Mouse (Mus musculus) MEL (cell line): ENCODE measurements around the gene Prdm1. TPM values are rescaled to one million over a fixed set of nuclear protein-coding genes. Genes with fewer than 3 reads are reported as not detected.

ENCODE experiments used
- DNase-seq: peaks from one replicate; pipeline ENCODE4 v3.0.0; 2011; ENCODE audit warnings: low read depth, low spot score
- H3K27ac ChIP-seq: 2 replicates; pipeline ENCODE4 v1.5.1; 2012; ENCODE audit warnings: low read depth, mild to moderate bottlenecking, control low read depth, low read length, moderate library complexity; ENCODE audit not compliant: control insufficient read depth
- H3K27me3 ChIP-seq, 2 experiments: fragments of 150-350 bp in 1 of 2; sonication (generic) in 1 of 2; 2 replicates each; pipeline ENCODE4 v1.6.1; 2012; ENCODE audit warnings: low read length in 2 of 2, mild to moderate bottlenecking in 2 of 2, improper control_type of control experiment in 1 of 2, moderate library complexity in 1 of 2; ENCODE audit not compliant: insufficient read depth in 2 of 2, control insufficient read depth in 1 of 2
- H3K36me3 ChIP-seq, 2 experiments: 2 replicates each; pipeline ENCODE4 v1.6.1; 2012 to 2014; ENCODE audit warnings: low read length in 2 of 2, improper control_type of control experiment in 1 of 2, inconsistent platforms in 1 of 2, mild to moderate bottlenecking in 1 of 2; ENCODE audit not compliant: insufficient read depth in 2 of 2, control insufficient read depth in 1 of 2
- H3K4me1 ChIP-seq, 2 experiments: fragments of 150-350 bp in 1 of 2; sonication (generic) in 1 of 2; 2 replicates each; pipeline ENCODE4 v1.6.1; 2012; ENCODE audit warnings: low read length in 2 of 2, improper control_type of control experiment in 1 of 2, mild to moderate bottlenecking in 1 of 2; ENCODE audit not compliant: insufficient read depth in 2 of 2, control insufficient read depth in 1 of 2
- H3K4me3 ChIP-seq, 2 experiments: fragments of 150-350 bp in 1 of 2; sonication (generic) in 1 of 2; 2 replicates each; pipeline ENCODE4 v1.5.1; 2012; ENCODE audit warnings: low read depth in 2 of 2, low read length in 2 of 2, mild to moderate bottlenecking in 2 of 2, moderate library complexity in 2 of 2, control low read depth in 1 of 2, improper control_type of control experiment in 1 of 2; ENCODE audit not compliant: control insufficient read depth in 1 of 2, insufficient read depth in 1 of 2
- H3K79me2 ChIP-seq: 2 replicates; pipeline ENCODE4 v1.6.1; 2012; ENCODE audit warnings: mild to moderate bottlenecking, low read length, moderate library complexity; ENCODE audit not compliant: control insufficient read depth, poor library complexity, insufficient read depth
- H3K9ac ChIP-seq: 2 replicates; pipeline ENCODE4 v1.6.1; 2012; ENCODE audit warnings: low read depth, mild to moderate bottlenecking, control low read depth, low read length, moderate library complexity; ENCODE audit not compliant: control insufficient read depth, poor library complexity, severe bottlenecking
- H3K9me3 ChIP-seq: fragments of 150-350 bp; sonication (generic); replicated peaks from 2 replicates; pipeline ENCODE4 v1.6.1; 2012; ENCODE audit warnings: mild to moderate bottlenecking, low read length, improper control_type of control experiment, moderate library complexity; ENCODE audit not compliant: insufficient read depth
- BHLHE40 ChIP-seq: IDR thresholded peaks from 2 replicates; pipeline ENCODE4 v1.6.1; 2012; ENCODE audit warnings: low read depth, mild to moderate bottlenecking, inconsistent platforms, low read length, improper control_type of control experiment, borderline replicate concordance
- CHD1 ChIP-seq: IDR thresholded peaks from 2 replicates; pipeline ENCODE4 v1.6.1; 2012; ENCODE audit warnings: low read depth, mild to moderate bottlenecking, inconsistent platforms, low read length, improper control_type of control experiment
- CTCF ChIP-seq, 3 experiments: IDR thresholded peaks in 2 of 3; conservative IDR thresholded peaks in 1 of 3; 2 replicates each; pipeline ENCODE4 v1.5.1; 2011 to 2012; ENCODE audit warnings: low read length in 3 of 3, low read depth in 2 of 3, mild to moderate bottlenecking in 2 of 3, improper control_type of control experiment in 1 of 3, inconsistent platforms in 1 of 3, mixed read lengths in 1 of 3, moderate library complexity in 1 of 3; ENCODE audit not compliant: control insufficient read depth in 1 of 3, insufficient read depth in 1 of 3, poor library complexity in 1 of 3, severe bottlenecking in 1 of 3
- EP300 ChIP-seq, 2 experiments: IDR thresholded peaks; 2 replicates each; pipeline ENCODE4 v1.6.1; 2011; ENCODE audit warnings: improper control_type of control experiment in 2 of 2, low read length in 2 of 2, low read depth in 1 of 2, mild to moderate bottlenecking in 1 of 2
- GATA1 ChIP-seq: IDR thresholded peaks from 2 replicates; pipeline ENCODE4 v1.6.1; 2011; ENCODE audit warnings: low read depth, low read length, improper control_type of control experiment
- JUND ChIP-seq: IDR thresholded peaks from 2 replicates; pipeline ENCODE4 v1.6.1; 2011; ENCODE audit warnings: low read depth, mild to moderate bottlenecking, improper control_type of control experiment, low read length
- KAT2A ChIP-seq: conservative IDR thresholded peaks from 2 replicates; pipeline ENCODE4 v1.6.1; 2012; ENCODE audit warnings: low read depth, low read length, improper control_type of control experiment, inconsistent platforms
- MAX ChIP-seq: IDR thresholded peaks from 2 replicates; pipeline ENCODE4 v1.6.1; 2011; ENCODE audit warnings: low read length, improper control_type of control experiment
- MAZ ChIP-seq: IDR thresholded peaks from 2 replicates; pipeline ENCODE4 v1.6.1; 2012; ENCODE audit warnings: low read depth, mild to moderate bottlenecking, inconsistent platforms, low read length, improper control_type of control experiment
- MEF2A ChIP-seq: IDR thresholded peaks from 2 replicates; pipeline ENCODE4 v1.6.1; 2014; ENCODE audit warnings: low read depth, mild to moderate bottlenecking, inconsistent platforms, low read length, improper control_type of control experiment; ENCODE audit not compliant: poor library complexity, insufficient replicate concordance, severe bottlenecking; ENCODE audit errors: extremely low read depth
- MXI1 ChIP-seq: IDR thresholded peaks from 2 replicates; pipeline ENCODE4 v1.6.1; 2011; ENCODE audit warnings: mild to moderate bottlenecking, low read depth, low read length, improper control_type of control experiment
- MYB ChIP-seq: IDR thresholded peaks from 2 replicates; pipeline ENCODE4 v1.6.1; 2011; ENCODE audit warnings: mild to moderate bottlenecking, low read depth, low read length, improper control_type of control experiment
- MYC ChIP-seq: IDR thresholded peaks from 2 replicates; pipeline ENCODE4 v1.6.1; 2011; ENCODE audit warnings: low read depth, mild to moderate bottlenecking, low read length, improper control_type of control experiment, moderate library complexity
- NELFE ChIP-seq: IDR thresholded peaks from 2 replicates; pipeline ENCODE4 v1.6.1; 2011; ENCODE audit warnings: low read depth, low read length, improper control_type of control experiment
- POLR2A ChIP-seq, 2 experiments: IDR thresholded peaks; 2 replicates each; pipeline ENCODE4 v1.6.1; 2011 to 2012; ENCODE audit warnings: low read length in 2 of 2, mild to moderate bottlenecking in 2 of 2, control low read depth in 1 of 2, improper control_type of control experiment in 1 of 2, low read depth in 1 of 2, moderate library complexity in 1 of 2; ENCODE audit not compliant: control insufficient read depth in 1 of 2, insufficient read depth in 1 of 2, poor library complexity in 1 of 2
- POLR2AphosphoS5 ChIP-seq: IDR thresholded peaks from 2 replicates; pipeline ENCODE4 v1.6.1; 2012; ENCODE audit warnings: low read depth, borderline replicate concordance, mild to moderate bottlenecking, inconsistent platforms, low read length, moderate library complexity, mixed read lengths
- RAD21 ChIP-seq: IDR thresholded peaks from 2 replicates; pipeline ENCODE4 v1.6.1; 2011; ENCODE audit warnings: mild to moderate bottlenecking, low read depth, low read length, improper control_type of control experiment
- RCOR1 ChIP-seq: IDR thresholded peaks from 2 replicates; pipeline ENCODE4 v1.6.1; 2012; ENCODE audit warnings: low read depth, mild to moderate bottlenecking, inconsistent platforms, low read length, improper control_type of control experiment
- SIN3A ChIP-seq: IDR thresholded peaks from 2 replicates; pipeline ENCODE4 v1.6.1; 2012; ENCODE audit warnings: low read length, improper control_type of control experiment, inconsistent platforms
- SMC3 ChIP-seq: IDR thresholded peaks from 2 replicates; pipeline ENCODE4 v1.6.1; 2011; ENCODE audit warnings: low read depth, low read length, improper control_type of control experiment
- TCF12 ChIP-seq: IDR thresholded peaks from 2 replicates; pipeline ENCODE4 v1.6.1; 2014; ENCODE audit warnings: low read depth, mild to moderate bottlenecking, inconsistent platforms, low read length, improper control_type of control experiment, moderate library complexity
- USF1 ChIP-seq: IDR thresholded peaks from 2 replicates; pipeline ENCODE4 v1.6.1; 2014; ENCODE audit warnings: low read depth, mild to moderate bottlenecking, inconsistent platforms, low read length, improper control_type of control experiment, moderate library complexity
- USF2 ChIP-seq, 2 experiments: IDR thresholded peaks; 2 replicates each; pipeline ENCODE4 v1.6.1; 2011 to 2012; ENCODE audit warnings: improper control_type of control experiment in 2 of 2, low read length in 2 of 2, borderline replicate concordance in 1 of 2, inconsistent platforms in 1 of 2, low read depth in 1 of 2, mild to moderate bottlenecking in 1 of 2; ENCODE audit not compliant: insufficient read depth in 1 of 2
- ZMIZ1 ChIP-seq: IDR thresholded peaks from 2 replicates; pipeline ENCODE4 v1.6.1; 2012; ENCODE audit warnings: low read depth, mild to moderate bottlenecking, inconsistent platforms, low read length, improper control_type of control experiment, moderate library complexity
- ZNF384 ChIP-seq: IDR thresholded peaks from 2 replicates; pipeline ENCODE4 v1.6.1; 2012; ENCODE audit warnings: low read depth, mild to moderate bottlenecking, inconsistent platforms, low read length, improper control_type of control experiment
- polyA plus RNA-seq, 2 experiments: library from polyadenylated mRNA; stranded (reverse) in 1 of 2; unstranded in 1 of 2; fragments of >175 nt in 1 of 2; fragments of >200 nt in 1 of 2; gene quantifications; 2 replicates each; pipeline versions ENCODE4 v1.2.1 to v1.2.4; 2012; ENCODE audit warnings: low replicate concordance in 2 of 2, low read depth in 1 of 2; ENCODE audit not compliant: insufficient read length in 2 of 2, insufficient read depth in 1 of 2, missing spikeins in 1 of 2
- total RNA-seq: library from RNA; depleted of rRNA; stranded (reverse); fragments of 300-350 nt; gene quantifications from 2 replicates; pipeline ENCODE4 v1.2.3, GENCODE M21; 2012

Prdm1 gene
- total and polyA plus RNA-seq, 3 experiments = 0.14 TPM; not detected in 2

- Histone ChIP-seq H3K27me3 (no peaks in the 10 kb centered on the region), H3K36me3 (peaks cover 0 to 12% of the 10 kb centered on the region in 2 experiments; a peak in 2 of 4 replicates), H3K9me3 (no peaks in the 10 kb centered on the region), H3K27ac (peak overlapping the region; percentile 15; the same call in 1 of the 2 replicates), H3K9ac (peak overlapping the region; percentile 49), H3K79me2 (no peaks in the 10 kb centered on the region), H3K4me3 (peak overlapping the region; percentile 35 to 86), H3K4me1 (peaks cover 4 to 13% of the 10 kb centered on the region in 2 experiments; a peak in 3 of 4 replicates)
- peak; percentile 46; the same call in 1 of the 2 replicates for TF ChIP-seq JUND
- no peak for TF ChIP-seq MYC
- 0 out of 2 replicates have a peak, but pooled peaks have one; percentile 35 for TF ChIP-seq MAZ
- no peak for TF ChIP-seq ZMIZ1
- TF ChIP-seq POLR2A (IDR thresholded peaks at IDR 0.05; ENCODE audit: control insufficient read depth in 1 of 2, insufficient read depth in 1 of 2, low read depth in 1 of 2, low read length in 2 of 2, poor library complexity in 1 of 2) = no peak; a peak in 1 of 4 replicates
- peak; percentile 16; the same call in 1 of the 2 replicates for TF ChIP-seq SMC3
- 0 out of 2 replicates have a peak, but pooled peaks have one; percentile 42 for TF ChIP-seq SIN3A
- TF ChIP-seq CHD1 = no peak
- peak; percentile 36; the same call in 1 of the 2 replicates for TF ChIP-seq RCOR1
- no peak for TF ChIP-seq BHLHE40
- no peak for TF ChIP-seq MEF2A
- no peak for TF ChIP-seq KAT2A
- TF ChIP-seq GATA1 = no peak
- peak; percentile 19 to 71; a peak in 3 of 4 replicates for TF ChIP-seq EP300 (IDR thresholded peaks at IDR 0.05; ENCODE audit: low read depth in 1 of 2, low read length in 2 of 2)
- TF ChIP-seq CTCF (IDR thresholded peaks at IDR 0.05 in 2 of 3, conservative IDR thresholded peaks at IDR 0.05 in 1 of 3; ENCODE audit: control insufficient read depth in 1 of 3, insufficient read depth in 1 of 3, low read depth in 2 of 3, low read length in 3 of 3, poor library complexity in 1 of 3, severe bottlenecking in 1 of 3) = no peak
- TF ChIP-seq USF2 (IDR thresholded peaks at IDR 0.05; ENCODE audit: borderline replicate concordance in 1 of 2, insufficient read depth in 1 of 2, low read depth in 1 of 2, low read length in 2 of 2) = no peak
- no peak for TF ChIP-seq MYB
- peak; percentile 94 for TF ChIP-seq ZNF384
- TF ChIP-seq MAX = 0 out of 2 replicates have a peak, but pooled peaks have one; percentile 44
- TF ChIP-seq RAD21 = no peak; the same call in 1 of the 2 replicates
- peak; percentile 34; the same call in 1 of the 2 replicates for TF ChIP-seq NELFE
- TF ChIP-seq MXI1 = peak; percentile 40; the same call in 1 of the 2 replicates
- no peak for TF ChIP-seq USF1
- no peak for TF ChIP-seq POLR2AphosphoS5
- 0 out of 2 replicates have a peak, but pooled peaks have one; percentile 34 for TF ChIP-seq TCF12
- DNase-seq = peak; percentile 83
Observed at GRCm38 (mm10) chr10:44539033-44539578, 10.8 kb upstream of the Prdm1 start.
